Mouse (Mus musculus): ENCODE data around the gene Prima1. TPM values are rescaled to one million over a fixed set of nuclear protein-coding genes. Genes with fewer than 3 reads are reported as not detected.
A peak's percentile ranks its signal among the peaks of the same experiment; 100 is the strongest.

Gene Prima1
- total RNA-seq (2021) = 1 to 10 TPM; 6.0 to 7.3 TPM

- peak; percentile 27 to 35 for DNase-seq (ENCODE audit: extremely low spot score in 1 of 2, low spot score in 1 of 2)
These were observed at the start of gene Prima1 for GRCm38 (mm10) chr12:103242083-103242581. TSS of gene Prima1 (minus strand) at chr12:103242150.

- no peak for DNase-seq (ENCODE audit: extremely low spot score in 1 of 2, low spot score in 1 of 2)
These were observed 45.3 kb upstream of the Prima1 start for GRCm38 (mm10) chr12:103287276-103287675.

- DNase-seq (ENCODE audit: extremely low spot score in 1 of 2, low spot score in 1 of 2) = no peak
These were observed 41.5 kb upstream of the Prima1 start for GRCm38 (mm10) chr12:103283411-103283810.

GRCm38 (mm10) chr12:103282936-103283335 lies 41.0 kb upstream of the Prima1 start:
- DNase-seq (ENCODE audit: extremely low spot score in 1 of 2, low spot score in 1 of 2) = no peak

- no peak for DNase-seq (ENCODE audit: extremely low spot score in 1 of 2, low spot score in 1 of 2)
These were observed 40.0 kb upstream of the Prima1 start for GRCm38 (mm10) chr12:103281912-103282311.

- no peak for DNase-seq (ENCODE audit: extremely low spot score in 1 of 2, low spot score in 1 of 2)
These were observed 39.5 kb upstream of the Prima1 start for GRCm38 (mm10) chr12:103281491-103281890.

- DNase-seq (ENCODE audit: extremely low spot score in 1 of 2, low spot score in 1 of 2) = peak in 1 of 2 experiments; percentile 10
These were observed 34.5 kb upstream of the Prima1 start for GRCm38 (mm10) chr12:103276422-103276821.

- no peak for DNase-seq (ENCODE audit: extremely low spot score in 1 of 2, low spot score in 1 of 2)
These were observed 31.8 kb upstream of the Prima1 start for GRCm38 (mm10) chr12:103273732-103274131.

- no peak for DNase-seq (ENCODE audit: extremely low spot score in 1 of 2, low spot score in 1 of 2)
These were observed 31.1 kb upstream of the Prima1 start for GRCm38 (mm10) chr12:103273051-103273450.

- no peak for DNase-seq (ENCODE audit: extremely low spot score in 1 of 2, low spot score in 1 of 2)
These were observed 30.2 kb upstream of the Prima1 start for GRCm38 (mm10) chr12:103272176-103272575.

GRCm38 (mm10) chr12:103266605-103267004 lies 24.7 kb upstream of the Prima1 start:
- DNase-seq (ENCODE audit: extremely low spot score in 1 of 2, low spot score in 1 of 2) = no peak

- peak in 1 of 2 experiments; percentile 55 for DNase-seq (ENCODE audit: extremely low spot score in 1 of 2, low spot score in 1 of 2)
These were observed 20.3 kb upstream of the Prima1 start for GRCm38 (mm10) chr12:103262017-103262865.

GRCm38 (mm10) chr12:103252901-103253434 lies 11.0 kb upstream of the Prima1 start:
- no peak for DNase-seq (ENCODE audit: extremely low spot score in 1 of 2, low spot score in 1 of 2)

- DNase-seq (ENCODE audit: extremely low spot score in 1 of 2, low spot score in 1 of 2) = no peak
These were observed 9.2 kb upstream of the Prima1 start for GRCm38 (mm10) chr12:103251151-103251550.

GRCm38 (mm10) chr12:103250333-103250732 lies 8.4 kb upstream of the Prima1 start:
- DNase-seq (ENCODE audit: extremely low spot score in 1 of 2, low spot score in 1 of 2) = no peak

- no peak for DNase-seq (ENCODE audit: extremely low spot score in 1 of 2, low spot score in 1 of 2)
These were observed 1.1 kb upstream of the Prima1 start for GRCm38 (mm10) chr12:103243041-103243440.

- peak in 1 of 2 experiments; percentile 45 for DNase-seq (ENCODE audit: extremely low spot score in 1 of 2, low spot score in 1 of 2)
These were observed 658 bp upstream of the Prima1 start for GRCm38 (mm10) chr12:103242591-103243025.

- no peak for DNase-seq (ENCODE audit: extremely low spot score in 1 of 2, low spot score in 1 of 2)
These were observed 453 bp downstream of the Prima1 start for GRCm38 (mm10) chr12:103241311-103242082.

- no peak for DNase-seq (ENCODE audit: extremely low spot score in 1 of 2, low spot score in 1 of 2)
These were observed 3.0 kb downstream of the Prima1 start for GRCm38 (mm10) chr12:103238924-103239460.

- DNase-seq (ENCODE audit: extremely low spot score in 1 of 2, low spot score in 1 of 2) = no peak
These were observed 6.1 kb downstream of the Prima1 start for GRCm38 (mm10) chr12:103235856-103236255.

- no peak for DNase-seq (ENCODE audit: extremely low spot score in 1 of 2, low spot score in 1 of 2)
These were observed 6.7 kb downstream of the Prima1 start for GRCm38 (mm10) chr12:103235251-103235650.
